Mouse (Mus musculus): Measurements from ENCODE around the gene Sebox.

The Sebox gene

DNA sequence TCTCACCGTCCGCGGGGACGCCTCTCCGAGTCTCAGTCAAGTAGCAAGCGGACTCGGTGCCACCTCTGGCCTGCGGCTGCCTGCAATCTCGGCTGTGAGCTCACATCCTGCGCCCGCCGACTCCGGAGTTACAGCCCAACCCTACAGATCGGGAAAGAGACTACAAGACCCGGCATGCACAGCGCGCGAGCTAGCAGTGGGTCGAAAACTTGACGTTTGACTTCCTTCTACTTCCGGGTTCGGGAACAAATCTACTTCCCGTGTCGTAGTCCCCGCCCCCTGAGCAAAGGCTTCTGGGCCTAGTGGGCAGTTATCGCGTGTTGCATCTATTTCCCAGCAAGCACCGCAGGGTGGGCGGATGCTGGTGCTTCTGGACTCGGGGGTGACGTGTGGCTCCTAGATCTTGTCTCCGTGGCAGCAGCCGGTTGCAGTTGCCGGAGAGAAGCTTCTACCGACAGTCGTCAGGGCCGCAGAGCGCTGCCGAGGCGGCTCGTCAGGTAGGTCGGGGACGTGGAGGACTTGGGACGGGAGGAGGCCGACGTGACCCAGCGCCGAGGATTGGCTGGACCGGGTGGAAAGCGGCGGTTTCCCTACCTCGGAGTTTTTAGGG, 32.9 kb downstream of the Sebox start, which contains the start of the genes Tnfaip1 and Ift20:
Gene Tnfaip1, minus strand, starts transcription at position 253 of the 610 bp plus-strand sequence.
Gene Ift20, plus strand, starts transcription at position 282 of the 610 bp plus-strand sequence.
- peak; percentile 99 to 100 for DNase-seq

DNA sequence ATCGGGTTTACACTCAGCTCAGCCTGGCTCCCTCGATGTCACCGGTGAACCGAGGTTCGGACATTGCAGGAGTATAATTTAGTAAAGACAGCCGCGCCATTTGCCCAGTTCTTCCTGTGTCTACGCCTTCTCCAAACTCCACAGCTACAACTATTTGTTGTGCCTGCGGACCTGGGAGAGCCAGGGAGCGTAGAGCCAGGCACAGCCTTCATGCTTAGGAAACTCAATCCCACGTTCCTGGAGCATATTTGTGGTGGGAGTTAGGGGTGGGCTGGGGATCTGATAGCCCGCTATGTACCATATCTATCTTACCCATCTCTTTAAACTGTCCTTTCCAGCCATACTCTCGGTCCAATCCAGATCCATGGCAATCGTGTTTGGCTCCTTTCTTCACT, 33.4 kb downstream of the Sebox start:
- DNase-seq, result no peak

GRCm38 (mm10) chr11:78540358-78540757, 37.1 kb downstream of the Sebox start:
- peak in 1 of 2 experiments; percentile 45 for DNase-seq

DNA sequence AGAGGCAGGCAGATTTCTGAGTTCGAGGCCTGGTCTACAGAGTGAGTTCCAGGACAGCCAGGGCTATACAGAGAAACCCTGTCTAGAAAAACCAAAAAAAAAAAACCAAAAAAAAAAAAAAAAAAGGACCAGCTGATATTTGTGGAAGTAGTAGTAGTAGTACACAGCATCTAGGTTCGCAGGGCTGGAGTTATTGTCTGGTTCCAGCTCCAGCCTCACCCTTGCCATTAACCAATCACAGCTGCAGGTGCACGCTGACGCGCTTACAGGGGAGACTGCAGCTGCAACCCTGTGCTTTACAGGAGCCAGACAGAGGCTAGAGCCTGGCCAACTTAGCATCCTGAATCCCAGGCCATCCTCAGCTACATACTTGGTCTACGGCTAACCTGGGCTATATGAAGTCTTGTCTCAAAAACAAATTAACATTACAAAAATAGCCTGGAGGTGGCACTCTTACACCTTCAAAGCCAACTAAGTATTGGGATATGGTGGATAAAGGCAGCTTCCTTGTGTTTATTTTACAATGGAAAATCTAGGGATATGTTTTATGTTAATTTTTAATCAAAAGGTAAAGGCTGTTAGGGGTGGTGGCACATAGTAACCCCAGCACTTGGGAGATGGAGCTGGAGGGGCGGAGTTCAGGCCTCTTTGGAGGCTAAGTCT, 41.3 kb downstream of the Sebox start:
- DNase-seq, result no peak

DNA sequence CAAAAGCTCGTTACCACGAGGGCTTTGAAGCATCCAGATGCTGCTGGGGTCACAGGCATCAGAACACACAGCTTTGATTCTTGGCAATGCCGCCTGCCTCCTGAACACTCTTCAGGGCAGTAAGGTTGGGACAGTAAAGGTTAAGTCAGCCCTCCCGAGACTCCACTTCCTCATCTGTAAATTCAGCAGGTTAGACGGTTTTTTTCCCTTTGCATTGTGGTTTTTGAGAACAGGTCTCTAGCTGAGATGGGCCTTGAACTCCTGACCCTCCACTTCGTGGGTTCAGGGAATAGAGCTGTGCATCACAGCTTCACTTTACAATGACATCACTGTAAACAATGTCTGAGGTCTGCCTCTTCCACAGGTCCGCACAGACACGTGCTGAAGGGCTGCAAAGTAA, 41.9 kb downstream of the Sebox start:
- DNase-seq, result no peak

- no peak for DNase-seq
These were observed 44.6 kb downstream of the Sebox start for GRCm38 (mm10) chr11:78547718-78548460.

- peak; percentile 29 to 33 for DNase-seq
These were observed 46.3 kb downstream of the Sebox start for GRCm38 (mm10) chr11:78549491-78549987.

DNA sequence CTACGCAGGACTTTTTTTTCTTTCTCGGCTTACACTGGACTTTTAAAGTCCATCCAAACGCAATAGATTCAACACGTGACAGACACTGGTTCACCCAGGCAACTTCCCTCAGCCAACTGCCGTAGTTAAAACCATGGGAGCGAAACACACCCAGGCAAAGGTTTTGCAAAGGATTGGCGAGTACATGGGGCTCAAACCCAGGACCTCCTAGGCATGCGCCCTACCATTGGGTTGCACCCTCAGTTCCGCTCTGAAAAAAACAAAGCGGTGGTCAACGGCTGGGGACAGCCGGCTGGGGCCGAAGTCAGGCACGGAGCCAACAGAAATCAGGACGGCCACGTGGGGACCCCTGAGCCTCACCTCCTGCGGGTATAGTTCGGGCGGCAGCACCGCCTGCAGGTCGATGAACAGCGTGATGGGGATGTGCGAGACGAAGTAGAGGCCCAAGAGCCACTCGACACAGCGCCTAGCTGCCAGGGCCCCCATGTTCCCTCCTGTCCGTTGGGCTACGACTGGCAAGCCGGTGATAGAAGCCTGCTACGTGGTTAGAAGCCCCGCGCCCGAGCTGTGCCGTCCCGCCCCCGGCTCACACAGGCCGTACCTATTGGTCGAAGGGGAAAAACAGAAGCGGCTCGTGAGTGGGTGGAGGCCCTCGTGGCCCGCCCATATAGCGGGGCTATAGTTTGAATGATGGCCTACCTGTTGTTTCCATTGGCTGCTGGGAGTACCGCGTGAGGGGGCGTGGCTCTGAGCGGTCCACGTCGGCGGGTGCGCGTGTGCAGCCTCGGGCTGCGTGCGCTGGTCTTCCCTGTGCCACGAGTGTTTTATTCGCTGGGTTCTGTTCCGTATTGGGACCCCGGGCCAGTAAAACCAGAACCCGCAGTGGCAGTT, 47.2 kb downstream of the Sebox start, which contains the start of gene Tmem97:
Gene Tmem97, minus strand, starts transcription at position 610 of the 891 bp plus-strand sequence.
- peak; percentile 98 for DNase-seq

GRCm38 (mm10) chr11:78551059-78551398, 47.8 kb downstream of the Sebox start:
- DNase-seq, result no peak

Data from kidney, postnatal 36 days (tissue).